Mouse (Mus musculus) thymus, adult 2 months (tissue): Measurements from ENCODE around the gene Dpy19l3.

Experiments
- CTCF ChIP-seq: fragments of 200-500 bp; IDR thresholded peaks from 2 replicates; pipeline ENCODE4 v1.5.1; 2012; ENCODE audit warnings: mild to moderate bottlenecking, control low read depth, low read length, moderate library complexity, borderline replicate concordance; ENCODE audit not compliant: control insufficient read depth, poor library complexity, insufficient read depth; ENCODE audit errors: extremely low read depth
- POLR2A ChIP-seq: fragments of 200-500 bp; IDR thresholded peaks from 2 replicates; pipeline ENCODE4 v1.6.1; 2012; ENCODE audit warnings: mild to moderate bottlenecking, low read length, control low read depth, moderate library complexity; ENCODE audit not compliant: control insufficient read depth, poor library complexity, insufficient read depth; ENCODE audit errors: extremely low read depth

DNA sequence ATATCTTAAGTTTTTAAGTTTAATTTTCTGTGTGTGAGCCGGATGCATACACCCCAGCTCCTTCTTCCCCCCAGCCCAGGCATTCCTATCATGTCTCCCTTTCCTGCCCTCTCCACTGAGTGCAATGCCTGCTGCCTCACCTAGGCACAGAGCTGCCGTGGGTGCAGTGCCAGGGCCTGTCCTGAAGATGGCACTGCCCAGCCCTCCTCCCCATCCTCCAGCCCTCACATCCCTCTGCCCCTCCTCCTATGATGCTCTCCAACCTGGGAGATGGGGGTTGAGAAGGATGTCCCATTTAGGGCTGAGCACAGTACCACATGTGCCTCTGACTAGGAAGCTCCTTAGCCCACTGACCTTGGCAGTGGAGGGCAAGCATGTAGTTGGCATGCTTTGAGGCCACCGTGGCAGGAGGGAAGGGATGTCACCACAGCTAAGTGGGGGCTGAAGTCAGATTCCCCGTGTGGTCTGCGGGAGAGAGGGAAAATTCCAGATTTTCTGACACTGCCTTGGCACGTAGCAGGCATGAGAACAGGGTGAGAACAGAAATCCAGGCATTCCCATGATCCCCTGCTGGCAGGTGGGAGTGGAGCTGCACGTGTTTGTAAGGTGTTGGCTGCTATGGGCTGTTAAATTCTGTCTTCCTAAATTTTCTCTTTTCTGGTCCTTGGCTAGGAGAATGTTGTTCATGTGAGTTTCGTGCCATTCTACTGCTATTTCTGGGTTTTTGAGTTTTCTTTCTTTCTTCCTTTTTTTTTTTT lies 35.7 kb downstream of the Dpy19l3 start:
- TF ChIP-seq CTCF (peak; percentile 69; the same call in 1 of the 2 replicates), POLR2A (no peak)
